Mouse (Mus musculus) layer of hippocampus, adult 18-20 months (tissue): ENCODE measurements at regions not wholly inside any gene's neighbourhood (a gene's known extent, or its start where the extent isn't known, plus 50 kb on each side); places are given as distances from the start of the nearest gene placed in this dataset.
"Not testable (repeated sequence)": the region's sequence is repeated elsewhere in the genome, so short reads cannot be mapped to it uniquely, and the experiment has no call there.

Experiments used
- DNase-seq, 2 experiments: peaks; one replicate each; pipeline ENCODE4 v3.0.0; 2022; ENCODE audit warnings: low spot score in 2 of 2

DNA sequence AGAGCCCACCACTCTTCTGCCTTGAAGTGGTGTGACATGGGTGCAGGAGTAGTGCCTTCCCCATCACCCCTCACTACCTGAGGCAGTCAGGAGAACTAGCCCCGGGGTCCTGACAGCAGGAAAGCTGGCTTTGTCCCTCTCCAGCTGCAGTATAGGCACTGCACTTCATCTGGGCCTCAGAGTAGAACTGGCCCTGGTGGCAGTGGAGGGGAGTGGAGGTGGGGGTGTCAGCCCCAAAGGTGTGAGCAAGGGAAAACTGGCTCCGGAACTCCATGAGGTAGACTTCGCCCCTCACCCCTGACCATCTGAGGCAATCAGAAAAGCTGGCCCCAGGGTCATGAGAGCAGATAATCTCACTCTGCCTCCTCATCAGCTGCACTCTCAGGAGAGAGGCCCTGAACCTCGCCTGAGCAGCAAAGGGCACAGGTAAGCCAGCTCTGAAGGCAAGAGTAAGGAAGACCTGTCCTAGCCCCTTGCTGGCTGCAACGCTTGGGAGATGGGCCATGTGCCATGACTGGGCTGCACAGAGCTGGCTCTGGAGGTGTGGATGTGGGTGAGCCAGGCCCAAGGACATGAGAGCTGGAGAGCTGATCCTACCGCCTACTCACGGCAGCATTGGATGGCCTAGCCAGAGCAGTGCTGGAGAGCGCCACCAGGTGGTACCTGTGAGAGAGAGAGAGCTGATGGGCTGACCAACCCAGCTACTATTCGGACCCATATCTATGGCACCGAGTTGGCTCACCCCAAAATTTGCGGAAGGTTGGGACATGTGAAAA, 377.0 kb upstream of the B3galt2 start:
- DNase-seq: no peak

- no peak for DNase-seq
These were observed 375.2 kb upstream of the B3galt2 start for GRCm38 (mm10) chr1:143265216-143265615.

GRCm38 (mm10) chr1:143286274-143286967, 354.0 kb upstream of the B3galt2 start:
- no peak for DNase-seq

- DNase-seq: no peak
These were observed 353.0 kb upstream of the B3galt2 start for GRCm38 (mm10) chr1:143287448-143287847.

DNA sequence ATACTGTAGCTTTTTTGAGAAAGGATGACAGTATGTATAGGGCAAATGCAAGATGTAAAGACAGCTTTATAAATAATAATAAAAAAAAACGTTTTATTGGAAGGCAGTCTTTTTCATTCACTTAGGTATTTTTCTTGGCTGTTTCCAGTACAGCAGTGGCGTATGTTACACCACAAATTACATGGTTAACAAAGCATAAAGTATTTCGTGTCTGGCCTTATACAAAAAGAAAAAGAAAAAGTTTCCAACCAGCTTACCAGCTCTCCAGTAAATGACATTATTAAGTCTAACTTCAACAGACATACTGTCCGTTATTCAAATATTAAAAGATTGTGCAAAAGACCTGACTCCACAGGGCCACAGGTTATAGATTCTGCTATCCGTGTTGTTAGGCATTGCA, 343.9 kb upstream of the B3galt2 start:
- DNase-seq: no peak

GRCm38 (mm10) chr1:143307379-143307778, 333.1 kb upstream of the B3galt2 start:
- no peak for DNase-seq

GRCm38 (mm10) chr1:143318381-143318780, 322.1 kb upstream of the B3galt2 start:
- no peak for DNase-seq

DNA sequence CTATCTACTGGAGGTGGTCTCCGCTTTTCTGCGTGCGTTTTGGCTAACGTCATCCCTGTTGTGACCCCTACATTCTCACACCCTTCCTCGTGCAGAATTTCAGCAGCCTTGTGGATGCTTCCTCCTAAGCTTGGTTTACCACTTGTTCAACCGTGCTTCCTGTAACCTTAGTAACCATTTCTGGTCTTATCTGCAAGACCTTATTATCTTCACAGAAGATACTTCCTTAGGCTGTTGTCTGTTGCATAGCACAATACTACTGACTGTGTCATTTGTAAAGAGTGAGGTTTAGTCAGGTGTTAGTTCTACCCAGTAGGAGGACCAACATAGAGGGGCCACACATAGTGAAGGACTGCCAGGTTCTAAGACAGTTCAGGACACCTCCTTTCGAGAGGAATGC, 320.9 kb upstream of the B3galt2 start:
- DNase-seq: no peak

GRCm38 (mm10) chr1:143351388-143351787, 289.1 kb upstream of the B3galt2 start:
- no peak for DNase-seq

GRCm38 (mm10) chr1:143360256-143360655, 280.2 kb upstream of the B3galt2 start:
- DNase-seq: not testable (repeated sequence)

DNA sequence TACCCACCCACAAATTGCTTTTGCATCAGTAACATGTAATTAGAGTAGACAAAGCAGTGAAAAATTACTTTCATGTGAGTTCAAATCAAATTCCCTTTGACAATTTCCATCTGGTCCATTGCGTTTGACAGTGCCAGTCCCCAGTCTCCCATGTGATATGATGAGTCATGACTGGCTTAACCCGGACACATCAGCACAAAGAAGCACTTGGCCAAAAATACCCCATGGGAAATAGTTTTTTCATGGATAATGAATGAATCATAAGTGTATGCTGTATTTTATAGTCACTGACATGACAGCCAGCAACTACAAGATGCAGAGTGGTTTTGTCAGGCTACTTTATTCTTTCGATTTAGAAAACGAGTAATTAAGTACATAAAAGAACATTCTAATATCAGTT, 248.6 kb upstream of the B3galt2 start:
- DNase-seq: no peak
